Mouse (Mus musculus) C2C12 (cell line): Measurements from ENCODE around the gene Kif6. TPM values are rescaled to one million over a fixed set of nuclear protein-coding genes. Genes with fewer than 3 reads are reported as not detected.

Experiments used
- H3K27me3 ChIP-seq: one replicate; pipeline ENCODE4 v1.6.1; 2011; ENCODE audit not compliant: control insufficient read depth, insufficient read depth, insufficient read length
- H3K36me3 ChIP-seq: one replicate; pipeline ENCODE4 v1.6.1; 2011; ENCODE audit not compliant: control insufficient read depth, insufficient read depth
- H3K4me3 ChIP-seq: one replicate; pipeline ENCODE4 v1.5.1; 2011; ENCODE audit warnings: mild to moderate bottlenecking, control low read depth; ENCODE audit not compliant: poor library complexity, insufficient read depth, severe bottlenecking
- H3K79me2 ChIP-seq: one replicate; pipeline ENCODE4 v1.6.1; 2011; ENCODE audit not compliant: control insufficient read depth, insufficient read depth
- H3K79me3 ChIP-seq: one replicate; pipeline ENCODE4 v1.6.1; 2011; ENCODE audit warnings: low read depth, control low read depth
- H3ac ChIP-seq: one replicate; pipeline ENCODE3; 2011; ENCODE audit warnings: low read depth; ENCODE audit not compliant: control insufficient read depth, insufficient read length
- CEBPB ChIP-seq: IDR thresholded peaks from one replicate; pipeline ENCODE4 v1.6.1; 2011; ENCODE audit warnings: low read depth, mild to moderate bottlenecking, control low read depth, moderate library complexity
- CTCF ChIP-seq: IDR thresholded peaks from one replicate; pipeline ENCODE4 v1.5.1; 2011; ENCODE audit not compliant: control insufficient read depth, insufficient read depth, insufficient read length
- FOSL1 ChIP-seq: IDR thresholded peaks from one replicate; pipeline ENCODE4 v1.8.0; 2011; ENCODE audit warnings: mild to moderate bottlenecking, low read length; ENCODE audit not compliant: poor library complexity, insufficient read depth, severe bottlenecking
- MAX ChIP-seq: IDR thresholded peaks from one replicate; pipeline ENCODE4 v1.6.1; 2011; ENCODE audit warnings: mild to moderate bottlenecking, control low read depth
- MYOD1 ChIP-seq: IDR thresholded peaks from one replicate; pipeline ENCODE4 v1.6.1; 2011; ENCODE audit warnings: low read depth; ENCODE audit not compliant: control insufficient read depth, insufficient read length
- MYOG ChIP-seq: IDR thresholded peaks from one replicate; pipeline ENCODE4 v1.6.1; 2011; ENCODE audit not compliant: control insufficient read depth, insufficient read length; ENCODE audit errors: extremely low read depth
- USF1 ChIP-seq: IDR thresholded peaks from one replicate; pipeline ENCODE4 v1.6.1; 2011; ENCODE audit warnings: low read depth, mild to moderate bottlenecking, control low read depth, moderate library complexity
- long read RNA-seq, 2 experiments: library from polyadenylated mRNA; unstranded; transcript quantifications; one replicate each; pipeline ENCODE4 v2.0.0; 2019 to 2020
- polyA plus RNA-seq: library from polyadenylated mRNA; unstranded; fragments of >200 nt; fragmentation: generic; extraction: Trizol; gene quantifications from one replicate; pipeline ENCODE4 v1.2.1, GENCODE M21; 2012; ENCODE audit warnings: missing spikeins

Gene Kif6
- polyA plus RNA-seq = 0.27 TPM
- long read RNA-seq, experiment 1, partial matches to known transcripts = 0 of 3 reads
- long read RNA-seq, experiment 1, other reads (novel, unspliced or antisense) = 3 of 3 reads
- long read RNA-seq, experiment 2, partial matches to known transcripts = 1 of 2 reads
- long read RNA-seq, experiment 2, other reads (novel, unspliced or antisense) = 1 of 2 reads

- TF ChIP-seq MAX = no peak
- no peak for TF ChIP-seq USF1
- TF ChIP-seq FOSL1 = no peak
- TF ChIP-seq MYOG = no peak
- TF ChIP-seq MYOD1 = no peak
- no peak for TF ChIP-seq CEBPB
- TF ChIP-seq CTCF = no peak
- H3K79me2 ChIP-seq = no peaks in the 10 kb centered on the region
- no peaks in the 10 kb centered on the region for H3K27me3 ChIP-seq
- H3ac ChIP-seq = peak within 1 kb of the TSS; percentile 53
- no peaks in the 10 kb centered on the region for H3K36me3 ChIP-seq
- no peak within 1 kb of the TSS for H3K4me3 ChIP-seq
- no peaks in the 10 kb centered on the region for H3K79me3 ChIP-seq
Observed at GRCm38 (mm10) chr17:49614577-49615235, at the start of gene Kif6. Gene Kif6, plus strand, starts transcription at chr17:49615136.

GRCm38 (mm10) chr17:49568717-49569116 lies 46.2 kb upstream of the Kif6 start:
- H3K79me2 ChIP-seq = no peaks in the 10 kb centered on the region
- TF ChIP-seq CTCF = no peak
- TF ChIP-seq MAX = no peak
- H3K27me3 ChIP-seq = peaks cover 9% of the 10 kb centered on the region
- no peak overlapping the region for H3K4me3 ChIP-seq
- H3K79me3 ChIP-seq = no peaks in the 10 kb centered on the region
- H3K36me3 ChIP-seq = no peaks in the 10 kb centered on the region
- H3ac ChIP-seq = no peak overlapping the region

DNA sequence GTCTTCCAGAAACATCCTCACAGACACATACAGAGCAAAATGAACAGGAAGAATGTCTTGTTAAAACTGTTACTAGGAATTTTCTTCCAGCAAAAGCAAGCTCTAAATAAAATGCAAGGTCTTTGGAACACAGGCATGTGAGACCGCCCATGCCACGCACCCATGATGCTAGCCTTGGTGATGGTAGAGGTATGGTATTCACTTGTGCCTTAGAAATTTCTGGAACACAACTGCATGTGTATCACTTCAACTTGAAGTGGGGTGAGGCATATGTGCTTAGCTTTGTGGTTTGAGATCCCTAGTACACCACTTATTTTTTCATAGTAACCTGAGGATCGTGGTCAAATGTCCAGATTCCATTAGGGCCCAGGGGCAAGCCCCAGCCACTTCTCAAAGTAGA lies 37.6 kb upstream of the Kif6 start:
- no peak overlapping the region for H3ac ChIP-seq
- TF ChIP-seq FOSL1 = no peak
- no peak for TF ChIP-seq CEBPB
- no peak for TF ChIP-seq MAX
- no peak for TF ChIP-seq MYOG
- TF ChIP-seq CTCF = no peak
- TF ChIP-seq MYOD1 = no peak
- TF ChIP-seq USF1 = no peak
- no peaks in the 10 kb centered on the region for H3K79me2 ChIP-seq
- no peak overlapping the region for H3K4me3 ChIP-seq
- H3K36me3 ChIP-seq = no peaks in the 10 kb centered on the region
- H3K27me3 ChIP-seq = no peaks in the 10 kb centered on the region
- no peaks in the 10 kb centered on the region for H3K79me3 ChIP-seq

DNA sequence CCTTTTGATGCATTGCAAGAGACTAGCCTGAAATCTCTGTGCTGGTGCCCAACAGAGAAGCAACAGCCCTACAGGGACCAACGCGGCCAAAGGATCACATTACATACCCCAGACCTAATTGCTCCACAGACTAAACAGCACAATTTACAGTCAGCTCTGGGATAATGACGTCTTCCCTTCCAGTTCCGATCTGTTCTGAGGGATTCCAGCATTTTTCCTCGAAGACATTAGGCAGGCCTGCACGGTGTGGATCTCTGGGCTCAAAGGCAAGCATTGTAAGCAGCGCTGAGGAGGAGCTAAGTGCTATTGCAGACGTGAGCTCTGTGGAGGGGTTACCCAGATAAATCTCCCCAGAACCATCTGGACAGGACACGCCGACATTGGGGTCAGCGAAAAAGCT lies 32.5 kb upstream of the Kif6 start:
- Histone ChIP-seq H3K27me3 (no peaks in the 10 kb centered on the region), H3K4me3 (no peak overlapping the region), H3ac (no peak overlapping the region), H3K36me3 (no peaks in the 10 kb centered on the region), H3K79me3 (no peaks in the 10 kb centered on the region), H3K79me2 (no peaks in the 10 kb centered on the region)
- TF ChIP-seq USF1 (no peak), CEBPB (no peak), MAX (no peak), CTCF (no peak), MYOG (no peak), FOSL1 (no peak), MYOD1 (no peak)

DNA sequence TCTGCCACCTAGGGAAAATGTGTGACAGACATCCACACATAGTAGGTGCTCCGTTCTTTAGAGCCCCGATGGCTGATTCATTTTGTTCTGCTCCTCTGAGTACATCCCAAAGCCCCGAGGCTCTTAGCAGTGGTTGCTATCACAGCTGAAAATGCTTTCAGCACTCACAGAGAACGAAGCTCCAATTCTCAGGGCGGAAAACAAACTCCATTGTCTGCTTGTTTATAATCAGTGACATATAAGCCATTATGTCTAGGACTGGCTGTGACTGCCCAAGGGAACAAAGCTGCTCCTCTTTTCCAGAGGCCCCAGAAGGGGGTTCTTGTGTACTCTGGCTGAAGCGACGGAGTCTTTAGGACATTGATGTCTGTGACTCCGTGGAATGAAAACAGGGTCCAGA lies 24.9 kb upstream of the Kif6 start:
- H3K4me3 ChIP-seq = no peak overlapping the region
- no peak overlapping the region for H3ac ChIP-seq
- H3K36me3 ChIP-seq = no peaks in the 10 kb centered on the region
- no peaks in the 10 kb centered on the region for H3K79me3 ChIP-seq
- TF ChIP-seq FOSL1 = no peak
- no peak for TF ChIP-seq MYOD1
- TF ChIP-seq USF1 = no peak
- no peak for TF ChIP-seq MYOG
- no peak for TF ChIP-seq MAX
- TF ChIP-seq CEBPB = no peak
- no peak for TF ChIP-seq CTCF
- H3K79me2 ChIP-seq = no peaks in the 10 kb centered on the region
- peaks cover 5% of the 10 kb centered on the region for H3K27me3 ChIP-seq

DNA sequence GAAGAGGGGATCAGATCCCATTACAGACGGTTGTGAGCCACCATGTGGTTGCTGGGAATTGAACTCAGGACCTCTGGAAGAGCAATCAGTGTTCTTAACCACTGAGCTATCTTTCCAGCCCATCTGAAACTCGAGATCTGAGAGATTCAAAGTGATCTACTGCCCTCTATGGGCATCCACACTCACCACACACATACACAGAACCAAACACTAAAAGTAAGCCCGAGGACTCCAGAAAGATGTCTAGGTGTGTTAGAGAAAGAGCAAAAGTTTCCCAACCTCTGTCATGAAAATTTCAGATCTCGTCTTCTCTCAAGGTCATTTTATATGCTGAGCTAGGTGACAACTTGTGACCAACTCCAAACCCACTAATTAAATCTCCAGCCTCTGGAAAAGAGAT lies 9.5 kb upstream of the Kif6 start:
- H3K27me3 ChIP-seq = peaks cover 6% of the 10 kb centered on the region
- H3ac ChIP-seq = no peak overlapping the region
- TF ChIP-seq MAX (no peak), CEBPB (no peak), FOSL1 (no peak), MYOD1 (no peak), CTCF (no peak), MYOG (no peak), USF1 (no peak)
- H3K4me3 ChIP-seq = no peak overlapping the region
- H3K36me3 ChIP-seq = no peaks in the 10 kb centered on the region
- H3K79me2 ChIP-seq = no peaks in the 10 kb centered on the region
- no peaks in the 10 kb centered on the region for H3K79me3 ChIP-seq
